17 mouse cellular contexts compared by ENCODE assay signal in the genomic region with DNA sequence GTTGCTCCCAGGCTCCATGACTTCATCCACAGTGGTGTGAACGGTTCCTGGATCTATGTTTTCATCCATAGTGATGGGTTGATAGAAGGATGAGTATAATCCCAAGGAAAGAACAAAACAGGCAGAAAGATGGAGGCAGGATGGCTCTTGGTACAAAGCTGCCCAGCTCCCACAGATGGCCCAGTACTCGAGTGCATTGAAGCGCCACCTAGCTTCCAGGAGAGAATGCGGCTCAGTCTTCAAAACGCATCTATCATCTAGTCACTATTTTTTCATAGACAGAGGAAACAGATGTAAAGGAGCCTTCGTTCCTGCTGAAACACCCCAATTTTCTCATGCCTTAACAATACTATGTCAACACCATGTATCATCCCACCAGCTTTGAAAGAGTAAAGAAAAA. TPM values are rescaled to one million over a fixed set of nuclear protein-coding genes. Genes with fewer than 3 reads are reported as not detected.
DNase-seq lines count a peak whose midpoint lies in the region; ATAC-seq and TF ChIP-seq lines count a peak whose summit lies in the region.
"Had no signal": no experiment of that assay in that cellular context is flagged by ENCODE, and none has a peak within 500 bp of the region (broad histone marks: within the 10 kb centered on the region; RNA-seq: fewer than 3 reads in every experiment).

No protein-coding gene starts in this region.

- no peak overlapping the region for H3K4me3 ChIP-seq in kidney, adult 2 months (ENCODE audit: insufficient read depth, low read depth, low read length)
- no peak overlapping the region for H3K4me3 ChIP-seq in midbrain, postnatal 0 days (ENCODE audit: low read depth, low read length)
- no peak overlapping the region for H3K4me3 ChIP-seq in midbrain, embryonic 14.5 days (replicated peaks; ENCODE audit: low read depth, low read length)
- no peak overlapping the region for H3K4me3 ChIP-seq in bone marrow, adult 2 months (replicated peaks; ENCODE audit: control insufficient read depth, low read depth, low read length)
- H3K4me3 ChIP-seq: erythroblast, embryonic 14.5 days; liver, embryonic 13.5 days; neural tube, embryonic 15.5 days had no signal

- H3K4me2 ChIP-seq in midbrain, postnatal 0 days (ENCODE audit: low read depth, low read length, poor library complexity, severe bottlenecking) = no peak overlapping the region
- H3K4me2 ChIP-seq in midbrain, embryonic 14.5 days (ENCODE audit: low read length) = no peak overlapping the region
- H3K4me2 ChIP-seq: hindbrain, embryonic 14.5 days; liver, embryonic 13.5 days; neural tube, embryonic 15.5 days had no signal

- peaks cover 3% of the 10 kb centered on the region; the same call in 1 of the 2 replicates for H3K4me1 ChIP-seq in kidney, adult 2 months (ENCODE audit: control insufficient read depth, insufficient read depth, low read length)
- no peaks in the 10 kb centered on the region for H3K4me1 ChIP-seq in midbrain, postnatal 0 days (ENCODE audit: insufficient read depth, low read length)
- H3K4me1 ChIP-seq in midbrain, embryonic 14.5 days (ENCODE audit: control insufficient read depth, insufficient read depth, low read length) = no peaks in the 10 kb centered on the region
- H3K4me1 ChIP-seq in bone marrow, adult 2 months (ENCODE audit: control insufficient read depth, insufficient read depth, low read length) = no peaks in the 10 kb centered on the region
- H3K4me1 ChIP-seq: neural tube, embryonic 15.5 days had no signal

- no peak overlapping the region for H3K9ac ChIP-seq in midbrain, postnatal 0 days (replicated peaks; ENCODE audit: low read length, poor library complexity, severe bottlenecking)
- H3K9ac ChIP-seq in midbrain, embryonic 14.5 days (replicated peaks; ENCODE audit: low read length) = no peak overlapping the region
- H3K9ac ChIP-seq: hindbrain, embryonic 14.5 days; liver, embryonic 13.5 days; neural tube, embryonic 15.5 days had no signal

- TF ChIP-seq CTCF in kidney, adult 2 months (conservative IDR thresholded peaks at IDR 0.05; ENCODE audit: insufficient read depth, insufficient read length, low read depth, low read length) = peak; percentile 39
- peak; percentile 39; the same call in 1 of the 2 replicates for TF ChIP-seq CTCF in midbrain, postnatal 0 days (IDR thresholded peaks at IDR 0.05)
- peak; percentile 28; the same call in 1 of the 2 replicates for TF ChIP-seq CTCF in bone marrow, adult 2 months (IDR thresholded peaks at IDR 0.05; ENCODE audit: control insufficient read depth, insufficient read depth, low read length)

- no peak for ATAC-seq in midbrain, postnatal 0 days (ENCODE audit: low FRiP score)
- no peak for ATAC-seq in midbrain, embryonic 14.5 days (ENCODE audit: low FRiP score, low TSS enrichment)

- WGBS in kidney, adult 2 months = 73% methylated on average over 6 of the region's 6 CpGs
- 68% methylated on average over 6 of the region's 6 CpGs for WGBS in midbrain, postnatal 0 days
- 66% methylated on average over 6 of the region's 6 CpGs for WGBS in midbrain, embryonic 14.5 days
- 56% methylated on average over 6 of the region's 6 CpGs for WGBS in bone marrow, adult 2 months

- TF ChIP-seq POLR2A in kidney, adult 2 months (IDR thresholded peaks at IDR 0.05; ENCODE audit: low read depth, low read length) = no peak
- TF ChIP-seq POLR2A in bone marrow, adult 2 months (IDR thresholded peaks at IDR 0.05; ENCODE audit: borderline replicate concordance, control insufficient read depth, low read depth, low read length) = no peak

- H3K36me3 ChIP-seq in kidney, adult 2 months (ENCODE audit: control insufficient read depth, insufficient read depth, low read length) = peaks cover 2% of the 10 kb centered on the region; the same call in 1 of the 2 replicates
- H3K36me3 ChIP-seq in midbrain, postnatal 0 days (ENCODE audit: insufficient read depth, low read length) = no peaks in the 10 kb centered on the region
- no peaks in the 10 kb centered on the region for H3K36me3 ChIP-seq in midbrain, embryonic 14.5 days (ENCODE audit: control insufficient read depth, insufficient read depth, low read length)
- H3K36me3 ChIP-seq: liver, embryonic 13.5 days; neural tube, embryonic 15.5 days had no signal

- DNase-seq in kidney, adult 2 months = no peak
- DNase-seq in kidney, postnatal 4 days = no peak
- DNase-seq in midbrain, postnatal 0 days (ENCODE audit: low spot score) = no peak
- DNase-seq in midbrain, embryonic 14.5 days = no peak
- peak; percentile 6 for DNase-seq in thymus, postnatal 25 days
- DNase-seq in right cerebral cortex, adult 2 months (ENCODE audit: low spot score in 2 of 2) = no peak
- DNase-seq: adrenal gland, postnatal 14 days; cerebellum, adult 11 months; kidney, adult 9 months; liver, embryonic 13.5 days; retina, postnatal 1 day had no signal

- no peaks in the 10 kb centered on the region for H3K9me3 ChIP-seq in midbrain, postnatal 0 days (ENCODE audit: low read length)
- no peaks in the 10 kb centered on the region for H3K9me3 ChIP-seq in midbrain, embryonic 14.5 days (ENCODE audit: control insufficient read depth, low read length)
- H3K9me3 ChIP-seq: liver, embryonic 13.5 days; neural tube, embryonic 15.5 days had no signal

- no peaks in the 10 kb centered on the region for H3K27me3 ChIP-seq in kidney, adult 2 months (replicated peaks; ENCODE audit: control insufficient read depth, insufficient read depth, low read length)
- H3K27me3 ChIP-seq in midbrain, postnatal 0 days (ENCODE audit: insufficient read depth, low read length) = no peaks in the 10 kb centered on the region
- H3K27me3 ChIP-seq in midbrain, embryonic 14.5 days (ENCODE audit: control insufficient read depth, insufficient read depth, low read length) = no peaks in the 10 kb centered on the region
- H3K27me3 ChIP-seq: CH12.LX; liver, embryonic 13.5 days; neural tube, embryonic 15.5 days had no signal

- no peak overlapping the region for H3K27ac ChIP-seq in kidney, adult 2 months (ENCODE audit: insufficient read depth, low read depth, low read length)
- no peak overlapping the region for H3K27ac ChIP-seq in midbrain, postnatal 0 days (ENCODE audit: low read depth, low read length)
- H3K27ac ChIP-seq in midbrain, embryonic 14.5 days (replicated peaks; ENCODE audit: low read depth, low read length) = no peak overlapping the region
- no peak overlapping the region for H3K27ac ChIP-seq in bone marrow, adult 2 months (ENCODE audit: control insufficient read depth, insufficient read depth, low read depth, low read length, poor library complexity)
- H3K27ac ChIP-seq: hindbrain, embryonic 14.5 days; liver, embryonic 13.5 days; neural tube, embryonic 15.5 days had no signal

RNA-seq across cellular contexts. Expression of a gene that starts 25.8 kb away (rescaled TPM):
- polyA plus RNA-seq in kidney, adult 2 months (2012; rRNA removed) = 114 and 127 TPM in 2 replicates
- total RNA-seq in midbrain, postnatal 0 days (2014; rRNA removed) = not detected in 2 replicates
- polyA plus RNA-seq in midbrain, postnatal 0 days (2015; fragmentation: Nextera tagmentation; extraction: Ambion mirVana) = not detected in 2 replicates
- polyA plus RNA-seq in midbrain, embryonic 14.5 days (2014; fragmentation: Nextera tagmentation; extraction: Ambion mirVana) = 0.19 TPM in 1 of 2 replicates, not detected in the other
- polyA plus RNA-seq in bone marrow, adult 2 months (2011; ENCODE audit: insufficient read depth, insufficient read length, low replicate concordance, missing spikeins) = 1.8 TPM in 1 of 2 replicates, not detected in the other
- total RNA-seq: CH12.LX; left cerebral cortex, postnatal 14 days had no signal

RNA-seq across cellular contexts. Expression of a gene that starts 57.5 kb away (rescaled TPM):
- 1.1 and 1.2 TPM in 2 replicates for polyA plus RNA-seq in kidney, adult 2 months (2012; rRNA removed)
- total RNA-seq in midbrain, postnatal 0 days (2014; rRNA removed) = 23.7 and 24.5 TPM in 2 replicates
- polyA plus RNA-seq in midbrain, postnatal 0 days (2015; fragmentation: Nextera tagmentation; extraction: Ambion mirVana) = 9.0 and 9.2 TPM in 2 replicates
- polyA plus RNA-seq in midbrain, embryonic 14.5 days (2014; fragmentation: Nextera tagmentation; extraction: Ambion mirVana) = 11.9 and 15.0 TPM in 2 replicates
- polyA plus RNA-seq in bone marrow, adult 2 months (2011; ENCODE audit: insufficient read depth, insufficient read length, low replicate concordance, missing spikeins) = 1.5 and 4.0 TPM in 2 replicates
- total RNA-seq: CH12.LX had no signal

Comparison
In these comparisons a context has a peak if more than half of its experiments do, and no peak if none do; other contexts are left out.
1. RNA of a gene that starts 25.8 kb away (polyA plus RNA-seq): 114 to 127 TPM in kidney, adult 2 months; 1.8 TPM in bone marrow, adult 2 months, 0.19 TPM in midbrain, embryonic 14.5 days and not detected in midbrain, postnatal 0 days; every median in the first group is over 10 times any median in the second.
2. Peak in every context shown above with its lines, with median percentiles within 50 percentile points of each other: CTCF ChIP-seq.